Mouse (Mus musculus) E14TG2a.4 (cell line): ENCODE measurements at regions not wholly inside any gene's neighbourhood (a gene's known extent, or its start where the extent isn't known, plus 50 kb on each side); places are given as distances from the start of the nearest gene placed in this dataset.
"Not testable (repeated sequence)": the region's sequence is repeated elsewhere in the genome, so short reads cannot be mapped to it uniquely, and the experiment has no call there.

Source experiments
- H3K27me3 ChIP-seq: 2 replicates; pipeline ENCODE4 v1.6.1; 2014; ENCODE audit warnings: low read length, control low read depth; ENCODE audit not compliant: insufficient read depth
- H3K36me3 ChIP-seq: 2 replicates; pipeline ENCODE4 v1.6.1; 2014; ENCODE audit warnings: low read length, control low read depth; ENCODE audit not compliant: insufficient read depth
- H3K4me1 ChIP-seq: replicated peaks from 2 replicates; pipeline ENCODE4 v1.6.1; 2014; ENCODE audit warnings: low read depth, low read length, control low read depth
- H3K4me3 ChIP-seq: replicated peaks from 2 replicates; pipeline ENCODE4 v1.5.1; 2014; ENCODE audit warnings: mild to moderate bottlenecking, low read length
- H3K9me3 ChIP-seq: 2 replicates; pipeline ENCODE4 v1.6.1; 2014; ENCODE audit warnings: low read length, control low read depth

DNA sequence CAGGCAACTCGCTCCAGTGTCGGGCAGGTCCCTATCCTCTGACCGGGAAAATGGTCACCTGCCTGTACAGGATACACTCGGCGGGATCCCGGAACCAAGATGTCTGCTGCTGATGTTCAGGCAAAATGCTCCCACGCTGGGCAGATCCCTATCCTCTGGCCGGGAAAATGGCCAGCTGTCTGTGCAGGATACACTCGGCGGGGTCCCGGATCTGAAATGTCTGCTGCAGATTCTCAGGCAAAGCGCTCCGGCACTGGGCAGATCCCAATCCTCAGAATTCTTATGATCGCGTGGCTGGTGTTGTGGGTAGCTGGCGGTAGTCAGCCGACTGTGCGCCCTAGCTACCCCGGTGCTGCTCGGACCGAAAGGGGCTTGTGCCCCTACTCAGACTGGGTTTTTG is 161.4 kb downstream of the Gm12353 start:
- peak overlapping the region; percentile 77 for H3K4me3 ChIP-seq
- not testable (repeated sequence) for H3K36me3 ChIP-seq, H3K9me3 ChIP-seq, H3K4me1 ChIP-seq, H3K27me3 ChIP-seq
